Mouse (Mus musculus) cerebellum, adult 2 months (tissue): ENCODE data around the gene Epyc.

ENCODE experiments used
- CTCF ChIP-seq: fragments of 200-500 bp; IDR thresholded peaks from 2 replicates; pipeline ENCODE4 v1.5.1; 2011; ENCODE audit warnings: low read depth, mild to moderate bottlenecking, control low read depth, low read length, moderate library complexity, borderline replicate concordance; ENCODE audit not compliant: insufficient read depth
- POLR2A ChIP-seq: fragments of 200-500 bp; IDR thresholded peaks from 2 replicates; pipeline ENCODE4 v1.6.1; 2011; ENCODE audit warnings: low read length, control low read depth, borderline replicate concordance; ENCODE audit not compliant: insufficient read depth

GRCm38 (mm10) chr10:97625116-97625515 is 18.8 kb upstream of the Epyc start:
- TF ChIP-seq POLR2A (no peak), CTCF (no peak)
